Mouse (Mus musculus) natural killer cell, adult 2 months (primary cell): ENCODE data around the gene Cyp2w1.
A peak's percentile ranks its signal among the peaks of the same experiment; 100 is the strongest.

Experiments used
- DNase-seq, 2 experiments: peaks; one replicate each; pipeline ENCODE4 v3.0.0; 2022; ENCODE audit warnings: low spot score in 2 of 2

Gene Cyp2w1

DNA sequence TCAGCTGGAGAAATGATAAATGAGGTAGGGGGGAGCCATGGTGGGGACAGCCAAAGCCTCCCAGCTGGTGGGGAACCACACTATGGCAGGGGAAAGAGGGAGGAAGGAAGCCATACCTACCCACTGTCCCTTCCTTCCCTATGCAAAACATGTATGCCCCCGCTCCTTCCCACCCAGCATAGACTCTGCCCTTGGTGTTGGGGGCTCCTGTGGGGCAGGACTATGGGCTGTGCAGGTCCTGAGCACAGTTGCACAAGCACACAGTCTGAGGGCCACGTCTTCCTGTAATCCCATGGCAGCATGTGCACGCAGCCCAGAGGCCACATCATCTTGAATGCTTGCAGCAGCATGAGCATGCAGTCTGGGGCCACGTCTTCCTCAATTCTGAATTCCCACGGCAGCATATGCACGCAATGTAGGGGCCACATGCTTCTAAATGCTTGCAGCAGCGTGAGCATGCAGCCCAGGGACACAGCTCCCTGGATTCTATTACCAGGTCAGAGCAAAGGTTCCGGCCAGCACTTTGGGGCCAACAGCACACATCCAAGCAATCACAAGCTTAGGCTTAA is 51.4 kb downstream of the Cyp2w1 start:
- no peak for DNase-seq

DNA sequence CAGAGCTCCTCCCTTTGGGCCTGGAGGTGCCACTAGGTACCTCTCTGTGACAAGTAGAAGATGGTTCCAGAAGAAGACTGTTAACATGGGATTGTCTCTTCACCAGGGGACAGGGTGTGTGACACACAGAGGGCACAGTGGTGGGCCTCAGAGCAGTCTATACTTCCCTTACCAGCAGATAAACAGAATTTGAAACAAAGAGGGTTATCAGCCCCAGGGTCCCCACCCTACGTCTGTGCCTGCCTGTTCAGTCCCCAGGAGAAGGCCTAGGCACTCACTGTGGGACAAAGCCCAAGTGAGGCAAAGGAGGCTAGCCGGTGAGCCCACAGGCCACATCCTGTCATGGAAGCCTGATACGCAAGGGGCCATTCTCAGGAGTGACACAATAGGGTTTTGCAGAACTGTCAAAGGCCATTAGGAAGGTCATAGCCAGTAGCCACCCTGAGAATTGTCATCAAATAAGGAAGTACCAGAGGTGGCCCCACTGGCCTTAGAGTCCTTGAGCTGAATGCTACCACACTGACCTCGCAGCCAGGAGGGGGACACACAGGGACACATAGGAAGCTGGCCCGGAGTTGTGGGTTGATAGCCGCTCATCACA is 52.5 kb downstream of the Cyp2w1 start, which contains the start of gene C130050O18Rik:
C130050O18Rik (plus strand) TSS at position 480 of the 601 bp plus-strand sequence.
- DNase-seq, result peak; percentile 16 to 30

DNA sequence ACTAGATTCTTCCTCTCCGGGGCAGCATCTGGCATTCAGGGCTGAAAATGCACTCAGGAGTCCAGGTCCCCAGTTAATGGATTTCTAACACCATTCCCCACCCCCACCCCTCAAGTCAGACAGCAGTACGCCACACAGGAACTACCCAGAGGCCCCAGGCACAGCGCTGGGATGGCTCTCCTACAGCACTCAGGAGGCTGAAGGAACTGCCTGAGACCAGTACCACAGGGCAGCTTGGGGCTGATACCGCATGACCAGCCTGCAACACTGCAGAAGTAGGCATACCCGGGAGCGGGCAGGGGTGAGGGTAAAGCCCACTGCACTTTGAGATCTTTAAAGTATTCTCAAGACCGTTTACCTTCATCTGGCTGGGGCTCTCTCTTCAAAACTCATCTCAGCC is 53.1 kb downstream of the Cyp2w1 start:
- no peak for DNase-seq

DNA sequence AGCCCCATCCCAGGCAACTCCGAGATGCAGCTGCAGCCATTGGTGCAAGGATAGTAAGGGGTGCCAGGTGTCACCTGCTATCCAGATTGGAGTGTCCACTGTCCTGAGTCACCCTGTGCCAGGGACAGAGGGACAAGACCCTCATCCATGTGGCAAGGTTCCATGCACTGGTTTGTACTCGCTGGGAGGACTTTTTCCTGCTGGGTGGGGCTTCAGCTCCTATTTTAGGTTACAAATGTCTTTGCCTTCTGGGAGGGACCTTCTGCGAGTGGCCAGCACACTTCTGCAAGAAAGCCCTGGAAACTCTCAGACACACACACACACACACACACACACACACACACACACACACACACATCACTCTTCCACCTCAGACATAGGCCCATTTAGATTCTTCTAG is 53.5 kb downstream of the Cyp2w1 start:
- DNase-seq, result no peak
